Mouse (Mus musculus) embryonic facial prominence, embryonic 10.5 days (tissue): ENCODE results near the gene Fam3c. TPM values are rescaled to one million over a fixed set of nuclear protein-coding genes. Genes with fewer than 3 reads are reported as not detected.

ENCODE experiments used
- DNase-seq: peaks from one replicate; pipeline ENCODE4 v3.0.0-alpha.2; 2017; ENCODE audit warnings: low spot score
- H3K27ac ChIP-seq: fragments of 300-500 bp; sonication (generic); replicated peaks from 2 replicates; pipeline ENCODE4 v1.5.1; 2016; ENCODE audit warnings: mild to moderate bottlenecking
- H3K27me3 ChIP-seq: fragments of 300-500 bp; sonication (generic); replicated peaks from 2 replicates; pipeline ENCODE4 v1.6.1; 2016; ENCODE audit warnings: low read depth, mild to moderate bottlenecking; ENCODE audit not compliant: poor library complexity, severe bottlenecking
- H3K36me3 ChIP-seq: fragments of 300-500 bp; sonication (generic); replicated peaks from 2 replicates; pipeline ENCODE4 v1.6.1; 2016; ENCODE audit warnings: mild to moderate bottlenecking, moderate library complexity
- H3K4me1 ChIP-seq: fragments of 300-500 bp; sonication (generic); 2 replicates; pipeline ENCODE4 v1.6.1; 2016
- H3K4me3 ChIP-seq: fragments of 300-500 bp; sonication (generic); 2 replicates; pipeline ENCODE4 v1.5.1; 2016; ENCODE audit warnings: mild to moderate bottlenecking, moderate library complexity
- H3K9me3 ChIP-seq: fragments of 300-500 bp; sonication (generic); 2 replicates; pipeline ENCODE4 v1.6.1; 2016; ENCODE audit warnings: mild to moderate bottlenecking
- WGBS: fragments of 180-500 bp; shearing (Covaris S2); methylation state at CpG from one replicate; pipeline ENCODE4 v1.1.7; 2016; 5-methylcytosine and 5-hydroxymethylcytosine counted together
- polyA plus RNA-seq: library from polyadenylated mRNA; unstranded; fragments of >200 nt; fragmentation: Nextera tagmentation; extraction: Ambion mirVana; gene quantifications from 2 replicates; pipeline ENCODE4 v1.2.1, GENCODE M21; 2016

Gene Fam3c
- polyA plus RNA-seq: 36.6 and 37.2 TPM in 2 replicates

DNA sequence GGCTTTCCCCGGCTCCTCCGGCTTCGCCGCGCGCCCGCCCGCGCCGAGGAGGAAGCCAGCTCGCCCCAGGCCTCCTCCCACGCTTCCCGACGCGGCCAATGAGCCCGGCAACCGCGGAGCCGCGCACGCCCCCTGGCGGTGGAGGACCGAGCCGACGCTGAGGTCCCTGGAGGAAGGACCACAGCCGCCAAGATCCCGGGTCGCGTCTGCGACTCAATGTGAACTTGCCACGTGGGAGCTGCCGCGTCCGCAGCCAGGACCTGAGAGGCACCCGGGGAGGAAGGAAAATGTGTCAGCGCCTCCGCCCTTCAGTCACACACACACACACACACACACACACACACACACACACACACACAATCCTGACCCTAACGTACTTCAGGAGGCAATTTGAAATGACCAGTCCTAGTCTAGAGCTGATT, at the start of gene Fam3c:
Gene Fam3c (minus strand): TSS at position 158 of the 422 bp plus-strand sequence.
- no peaks in the 10 kb centered on the region for H3K27me3 ChIP-seq
- H3K4me1 ChIP-seq: peaks cover 41% of the 10 kb centered on the region
- H3K27ac ChIP-seq: peak within 1 kb of the TSS; percentile 97
- 1% methylated on average over 38 of the region's 38 CpGs for WGBS
- peak; percentile 97 for DNase-seq
- H3K9me3 ChIP-seq: peaks cover 3% of the 10 kb centered on the region; the same call in 1 of the 2 replicates
- H3K4me3 ChIP-seq: peak within 1 kb of the TSS; percentile 87
- no peaks in the 10 kb centered on the region for H3K36me3 ChIP-seq

DNA sequence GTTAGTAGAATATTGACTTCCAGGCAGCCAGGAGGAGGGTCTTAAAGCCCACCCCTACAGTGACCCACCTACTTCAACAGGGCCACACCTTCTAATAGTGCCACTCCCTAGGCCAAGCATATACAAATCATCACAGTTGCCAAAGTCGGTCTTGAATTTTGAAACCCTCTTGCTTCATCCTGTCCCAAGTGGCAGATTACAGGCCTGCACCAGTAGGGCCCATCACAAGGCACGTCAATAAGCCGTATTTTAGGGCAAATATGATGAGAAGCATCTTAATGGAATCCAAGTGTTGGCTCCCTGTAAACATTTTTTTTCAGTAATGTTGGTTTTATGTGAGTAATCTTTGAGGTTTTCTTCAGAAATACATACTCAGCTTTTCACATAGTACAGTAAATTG, 49.0 kb upstream of the Fam3c start:
- Histone ChIP-seq H3K27ac (no peak overlapping the region), H3K4me3 (no peak overlapping the region), H3K27me3 (no peaks in the 10 kb centered on the region), H3K9me3 (no peaks in the 10 kb centered on the region), H3K36me3 (no peaks in the 10 kb centered on the region), H3K4me1 (peaks cover 9% of the 10 kb centered on the region; the same call in 1 of the 2 replicates)
- DNase-seq: no peak
- WGBS: 88% methylated on average over 3 of the region's 3 CpGs

DNA sequence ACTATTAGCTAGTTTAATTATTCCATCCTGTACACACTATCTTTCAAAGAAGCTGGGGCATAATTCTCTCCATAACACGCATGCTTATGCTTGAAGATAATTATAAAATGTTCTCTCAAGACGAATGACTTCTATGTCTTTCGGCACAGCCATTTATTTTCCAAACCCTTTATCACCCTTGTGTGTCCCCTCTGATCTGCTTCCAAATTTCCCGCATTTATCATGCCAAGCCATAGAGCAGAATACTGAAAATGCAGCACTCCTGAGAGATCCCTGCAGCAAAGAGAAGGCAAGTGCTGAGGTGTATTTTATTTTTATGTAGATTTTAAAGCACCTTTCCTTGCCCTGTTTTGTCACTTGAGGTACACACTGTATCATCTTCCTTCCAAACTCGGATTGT, 47.7 kb upstream of the Fam3c start:
- peaks cover 9% of the 10 kb centered on the region; the same call in 1 of the 2 replicates for H3K4me1 ChIP-seq
- no peak overlapping the region for H3K4me3 ChIP-seq
- DNase-seq: no peak
- no peaks in the 10 kb centered on the region for H3K36me3 ChIP-seq
- no peaks in the 10 kb centered on the region for H3K9me3 ChIP-seq
- WGBS: 83% methylated on average over 5 of the region's 5 CpGs
- H3K27me3 ChIP-seq: no peaks in the 10 kb centered on the region
- no peak overlapping the region for H3K27ac ChIP-seq

DNA sequence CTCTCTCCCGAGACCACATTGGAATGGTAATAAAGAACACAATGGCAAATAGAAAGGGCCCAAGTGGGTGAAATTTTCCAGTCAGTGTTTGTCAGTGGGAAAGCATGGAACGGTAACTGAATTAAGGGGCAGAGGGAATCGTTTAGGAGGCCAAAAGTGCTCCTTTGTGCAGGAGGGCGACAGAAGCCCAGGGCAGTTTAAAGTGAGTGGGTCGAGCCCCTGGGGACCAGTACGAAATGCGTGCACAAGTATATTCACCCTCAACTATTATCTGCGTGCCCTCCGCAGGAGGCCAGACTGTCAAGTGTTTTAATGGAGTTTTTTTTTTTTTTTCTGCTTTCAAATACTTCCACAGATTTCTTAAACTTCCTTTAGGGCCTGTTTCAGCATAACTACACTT, 47.3 kb upstream of the Fam3c start:
- Histone ChIP-seq H3K27ac (no peak overlapping the region), H3K36me3 (no peaks in the 10 kb centered on the region), H3K27me3 (no peaks in the 10 kb centered on the region), H3K9me3 (no peaks in the 10 kb centered on the region), H3K4me3 (no peak overlapping the region), H3K4me1 (peaks cover 9% of the 10 kb centered on the region; the same call in 1 of the 2 replicates)
- DNase-seq: peak; percentile 48
- 48% methylated on average over 9 of the region's 9 CpGs for WGBS

DNA sequence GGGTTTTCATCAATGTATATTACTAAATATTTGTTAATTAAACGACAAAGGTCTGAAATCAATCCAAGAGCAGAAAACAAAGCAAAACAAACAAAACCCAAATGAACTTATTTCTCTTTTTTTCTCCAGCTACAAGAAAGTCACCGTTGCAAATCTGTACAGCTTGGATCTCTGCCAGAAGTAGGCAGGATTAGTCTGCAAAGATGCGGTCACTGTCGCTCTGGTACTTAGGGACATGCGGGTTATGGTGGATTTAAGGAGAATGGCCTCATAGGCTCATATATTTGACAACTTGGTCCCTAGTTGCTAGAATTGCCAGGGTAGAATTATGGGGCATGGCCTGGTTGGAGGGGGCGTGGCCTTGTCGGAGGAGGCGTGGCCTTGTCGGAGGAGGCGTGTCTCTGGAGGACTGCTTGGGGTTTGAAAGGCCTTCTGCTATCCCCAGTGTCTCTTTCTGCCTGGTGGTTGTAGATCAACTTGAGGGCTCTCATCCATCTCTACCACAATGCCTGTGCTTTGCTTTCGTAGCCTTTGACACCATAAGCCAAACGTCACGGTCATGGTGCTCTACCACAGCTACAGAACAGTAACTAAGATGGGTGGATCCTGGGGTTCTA, 46.6 kb upstream of the Fam3c start:
- DNase-seq: no peak
- Histone ChIP-seq H3K4me3 (no peak overlapping the region), H3K4me1 (peaks cover 9% of the 10 kb centered on the region; the same call in 1 of the 2 replicates), H3K27me3 (no peaks in the 10 kb centered on the region), H3K9me3 (no peaks in the 10 kb centered on the region), H3K36me3 (no peaks in the 10 kb centered on the region), H3K27ac (no peak overlapping the region)
- WGBS: 84% methylated on average over 13 of the region's 13 CpGs

DNA sequence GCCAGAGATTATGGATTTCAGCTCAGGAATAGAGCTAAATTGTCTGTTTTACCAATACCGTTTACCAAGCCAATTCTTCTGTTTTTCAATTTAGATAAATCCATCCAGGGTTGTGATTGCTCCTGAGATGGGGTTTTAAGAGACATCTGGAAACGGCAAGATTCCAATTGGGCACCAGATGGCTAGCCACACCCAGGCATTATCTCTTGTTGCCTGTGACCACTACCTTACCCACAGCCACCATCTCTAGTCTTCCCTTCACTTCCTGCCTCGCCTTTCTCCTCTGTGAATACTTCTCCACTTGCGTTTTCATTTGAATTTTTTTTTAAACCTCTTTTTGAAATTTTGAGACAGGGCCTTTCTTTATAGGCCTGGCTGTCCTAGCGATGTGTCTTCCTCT, 46.0 kb upstream of the Fam3c start:
- Histone ChIP-seq H3K9me3 (no peaks in the 10 kb centered on the region), H3K4me3 (no peak overlapping the region), H3K27ac (no peak overlapping the region), H3K4me1 (peaks cover 9% of the 10 kb centered on the region; the same call in 1 of the 2 replicates), H3K36me3 (no peaks in the 10 kb centered on the region), H3K27me3 (no peaks in the 10 kb centered on the region)
- DNase-seq: no peak
- WGBS: 84% methylated on average over 5 of the region's 5 CpGs

DNA sequence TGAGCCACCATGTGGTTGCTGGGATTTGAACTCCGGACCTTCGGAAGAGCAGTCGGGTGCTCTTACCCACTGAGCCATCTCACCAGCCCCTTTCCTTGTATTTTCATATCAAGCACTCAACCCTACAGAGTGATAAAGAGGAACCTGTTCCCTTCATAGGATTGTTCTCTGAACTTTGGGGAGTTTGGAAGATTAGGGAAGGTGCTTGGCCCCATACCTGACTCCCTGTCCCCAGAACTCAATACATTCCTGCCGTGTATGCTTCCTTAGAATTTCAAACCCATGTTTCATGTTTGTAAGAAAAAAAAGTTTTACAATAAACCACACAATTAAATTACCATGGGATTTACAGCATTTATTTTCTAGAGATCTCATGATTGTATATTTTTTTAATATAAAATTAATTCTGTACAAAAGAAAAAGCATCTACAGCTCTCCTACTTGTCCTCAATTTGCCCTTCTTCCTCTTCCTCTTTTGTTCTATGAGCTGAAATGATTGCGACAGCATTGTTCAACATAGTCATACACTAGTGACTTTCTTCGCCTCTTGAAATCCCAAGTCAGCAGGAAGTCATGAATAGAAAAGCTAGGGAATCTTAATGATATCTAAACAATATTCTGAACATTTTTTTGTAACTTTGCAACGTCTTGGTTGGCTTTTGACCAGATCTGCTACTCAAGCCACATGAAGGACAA, 42.2 kb upstream of the Fam3c start:
- no peaks in the 10 kb centered on the region for H3K27me3 ChIP-seq
- no peaks in the 10 kb centered on the region for H3K9me3 ChIP-seq
- DNase-seq: no peak
- H3K4me1 ChIP-seq: peaks cover 7% of the 10 kb centered on the region; the same call in 1 of the 2 replicates
- H3K27ac ChIP-seq: no peak overlapping the region
- H3K36me3 ChIP-seq: no peaks in the 10 kb centered on the region
- WGBS: 89% methylated on average over 7 of the region's 7 CpGs
- H3K4me3 ChIP-seq: no peak overlapping the region

DNA sequence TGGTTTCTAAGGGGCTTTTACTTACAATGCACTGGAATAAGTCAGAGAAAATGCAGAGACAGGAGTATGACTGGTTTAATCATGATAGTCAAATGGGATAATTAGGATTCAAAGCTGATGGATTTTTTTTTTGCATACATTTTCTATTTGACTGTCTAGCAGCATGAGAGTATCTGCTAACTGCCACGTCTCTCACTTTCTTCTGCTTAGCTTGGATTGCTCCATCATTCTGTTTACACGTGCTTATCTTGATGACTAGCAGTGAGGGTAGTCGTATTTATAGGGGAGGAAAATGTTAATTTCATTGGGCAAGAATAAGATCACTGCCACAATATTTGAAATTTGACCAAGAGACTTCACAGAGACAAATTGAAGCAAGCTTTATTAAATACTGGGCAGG, 39.2 kb upstream of the Fam3c start:
- Histone ChIP-seq H3K9me3 (no peaks in the 10 kb centered on the region), H3K36me3 (no peaks in the 10 kb centered on the region), H3K27me3 (no peaks in the 10 kb centered on the region), H3K4me1 (peaks cover 4% of the 10 kb centered on the region; the same call in 1 of the 2 replicates), H3K4me3 (no peak overlapping the region), H3K27ac (no peak overlapping the region)
- 74% methylated on average over 3 of the region's 3 CpGs for WGBS
- no peak for DNase-seq

DNA sequence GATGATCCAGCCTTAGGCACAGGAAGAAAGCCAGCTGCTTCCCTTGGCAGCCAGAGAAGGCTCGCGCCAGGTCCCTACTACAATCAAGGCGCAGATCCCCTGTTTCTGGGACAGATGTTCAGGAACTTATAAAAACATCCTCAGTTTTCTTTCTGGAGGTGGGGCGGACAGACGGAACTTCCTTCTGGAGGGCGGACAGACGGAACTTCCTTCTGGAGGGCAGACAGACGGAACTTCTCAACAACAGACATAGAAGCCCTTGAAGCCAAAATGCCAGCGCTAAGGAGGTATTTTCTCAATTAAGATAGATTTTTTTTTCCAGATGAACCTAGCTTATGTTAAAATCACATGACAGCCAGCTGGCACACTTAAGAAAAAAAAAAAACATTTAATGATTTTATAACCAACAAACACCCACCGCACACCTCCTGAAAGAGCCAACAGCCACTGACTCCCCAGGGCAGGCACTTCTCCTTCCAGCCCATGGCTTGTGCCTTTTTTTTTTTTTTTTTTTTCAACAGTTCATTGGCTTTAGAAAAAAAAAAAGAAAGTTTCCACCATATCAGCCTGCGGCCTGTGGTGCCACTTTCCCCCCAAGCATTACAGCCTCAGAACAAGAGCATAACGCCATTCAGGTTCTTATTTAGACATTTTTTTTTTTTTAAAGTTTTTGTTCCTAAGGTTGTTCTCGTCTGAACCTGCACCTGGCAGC, 34.8 kb upstream of the Fam3c start:
- Histone ChIP-seq H3K9me3 (no peaks in the 10 kb centered on the region), H3K4me1 (peaks cover 4% of the 10 kb centered on the region; the same call in 1 of the 2 replicates)
- 72% methylated on average over 13 of the region's 13 CpGs for WGBS

DNA sequence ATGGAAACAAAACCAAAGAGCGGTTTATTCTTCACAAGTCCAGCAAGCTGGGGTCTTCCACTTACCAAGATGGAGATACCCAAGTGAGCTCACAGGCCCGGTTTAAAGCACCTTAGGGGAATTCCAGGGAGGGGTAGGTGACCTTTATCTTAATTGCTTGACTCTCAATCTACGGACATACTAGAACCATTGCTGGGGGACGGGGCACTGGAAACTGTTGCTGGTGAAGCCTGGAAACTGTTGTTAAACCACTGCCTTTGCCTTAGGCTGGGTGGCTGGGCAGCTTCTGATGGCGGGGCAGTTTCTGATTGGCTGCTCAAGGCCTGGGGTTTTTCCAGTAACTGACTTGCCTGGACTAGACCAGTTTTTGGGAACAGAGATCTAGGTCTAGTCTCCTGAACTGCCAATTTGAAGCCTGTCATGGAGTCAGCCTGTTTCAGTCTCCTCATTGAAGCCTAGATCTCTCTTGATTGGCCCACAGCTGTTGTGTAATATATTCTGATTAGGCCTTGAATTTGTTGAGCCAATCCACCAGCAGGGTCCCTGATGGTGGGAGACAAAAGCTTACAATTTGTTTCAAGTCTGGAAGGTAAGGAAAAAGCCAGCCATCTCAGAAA, 29.3 kb upstream of the Fam3c start:
- DNase-seq: no peak
- Histone ChIP-seq H3K9me3 (no peaks in the 10 kb centered on the region), H3K27ac (no peak overlapping the region), H3K4me1 (no peaks in the 10 kb centered on the region), H3K36me3 (no peaks in the 10 kb centered on the region), H3K27me3 (no peaks in the 10 kb centered on the region), H3K4me3 (no peak overlapping the region)
- 90% methylated on average over 5 of the region's 5 CpGs for whole genome bisulfite sequencing

More for the DNA sequence above, 34.8 kb upstream of the Fam3c start:
- no peak for DNase-seq
- H3K27ac ChIP-seq: no peak overlapping the region
- H3K27me3 ChIP-seq: no peaks in the 10 kb centered on the region
- no peaks in the 10 kb centered on the region for H3K36me3 ChIP-seq
- H3K4me3 ChIP-seq: no peak overlapping the region

DNA sequence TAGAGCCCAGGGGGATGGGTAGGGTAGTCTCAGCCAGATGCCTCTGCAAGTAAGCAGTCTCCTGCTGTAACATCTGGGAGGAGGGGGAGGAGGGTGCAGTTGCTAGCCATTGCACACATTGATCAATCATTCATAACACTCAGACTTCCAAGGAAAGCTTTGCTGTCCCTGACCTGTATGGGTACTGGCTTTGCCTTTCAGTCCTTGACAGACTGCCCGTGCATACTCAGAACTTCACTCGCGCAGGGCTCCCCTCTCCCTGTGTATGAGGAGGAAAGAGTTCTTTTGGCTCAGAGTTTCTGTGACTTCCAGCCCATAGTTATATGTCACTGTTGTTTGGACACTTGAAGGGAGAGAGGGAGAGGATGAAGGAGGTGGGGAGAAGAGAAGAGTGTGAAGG, 24.2 kb upstream of the Fam3c start:
- Histone ChIP-seq H3K4me1 (no peaks in the 10 kb centered on the region), H3K36me3 (no peaks in the 10 kb centered on the region), H3K27me3 (no peaks in the 10 kb centered on the region), H3K4me3 (no peak overlapping the region), H3K9me3 (no peaks in the 10 kb centered on the region), H3K27ac (no peak overlapping the region)
- 88% methylated on average over 3 of the region's 3 CpGs for WGBS
- no peak for DNase-seq

DNA sequence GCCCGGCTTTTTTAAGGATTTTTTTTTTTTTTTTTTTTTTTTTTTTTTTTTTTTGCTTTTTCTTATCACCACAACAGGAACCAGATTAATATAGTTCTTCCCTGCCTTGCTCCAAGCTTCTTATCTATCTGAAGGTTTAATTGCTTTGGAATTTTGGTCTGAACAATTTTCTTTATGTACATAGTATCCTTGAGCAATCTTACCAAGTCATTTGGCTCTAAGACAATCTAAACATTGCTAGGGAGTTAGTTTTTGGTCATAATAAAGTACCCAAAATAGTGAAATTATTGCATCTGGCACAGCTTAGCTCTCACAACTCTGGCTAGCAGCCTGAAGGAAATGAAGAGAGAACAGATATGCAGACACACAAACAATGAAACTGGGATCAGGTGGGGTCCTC, 23.8 kb upstream of the Fam3c start:
- WGBS: 89% methylated on average over 1 of the region's 1 CpGs

More for the DNA sequence above, 23.8 kb upstream of the Fam3c start:
- H3K9me3 ChIP-seq: no peaks in the 10 kb centered on the region
- no peak overlapping the region for H3K4me3 ChIP-seq
- no peaks in the 10 kb centered on the region for H3K27me3 ChIP-seq
- no peaks in the 10 kb centered on the region for H3K36me3 ChIP-seq
- H3K27ac ChIP-seq: no peak overlapping the region
- DNase-seq: no peak
- H3K4me1 ChIP-seq: no peaks in the 10 kb centered on the region
